Mouse (Mus musculus) cerebellum, adult 2 months (tissue): ENCODE results near the gene Zfp341. TPM values are rescaled to one million over a fixed set of nuclear protein-coding genes. Genes with fewer than 3 reads are reported as not detected.

Source experiments
- DNase-seq, 2 experiments: peaks; one replicate each; pipeline ENCODE4 v3.0.0; 2021
- H3K27ac ChIP-seq: fragments of 200-500 bp; 2 replicates; pipeline ENCODE4 v1.5.1; 2012; ENCODE audit warnings: low read length, control low read depth, inconsistent platforms; ENCODE audit not compliant: insufficient read depth
- H3K27me3 ChIP-seq: fragments of 200-500 bp; 2 replicates; pipeline ENCODE4 v1.6.1; 2012; ENCODE audit warnings: inconsistent platforms, mild to moderate bottlenecking, low read length, moderate library complexity; ENCODE audit not compliant: control insufficient read depth, insufficient read depth
- H3K4me1 ChIP-seq: fragments of 200-500 bp; 2 replicates; pipeline ENCODE4 v1.6.1; 2011; ENCODE audit warnings: low read length; ENCODE audit not compliant: control insufficient read depth, insufficient read depth
- H3K4me3 ChIP-seq: fragments of 200-500 bp; replicated peaks from 2 replicates; pipeline ENCODE3; 2011; ENCODE audit warnings: mild to moderate bottlenecking, low read depth, low read length, control low read depth; ENCODE audit not compliant: insufficient read depth
- CTCF ChIP-seq: fragments of 200-500 bp; IDR thresholded peaks from 2 replicates; pipeline ENCODE4 v1.5.1; 2011; ENCODE audit warnings: low read depth, mild to moderate bottlenecking, control low read depth, low read length, moderate library complexity, borderline replicate concordance; ENCODE audit not compliant: insufficient read depth
- POLR2A ChIP-seq: fragments of 200-500 bp; IDR thresholded peaks from 2 replicates; pipeline ENCODE4 v1.6.1; 2011; ENCODE audit warnings: low read length, control low read depth, borderline replicate concordance; ENCODE audit not compliant: insufficient read depth
- WGBS: fragments of 180-500 bp; shearing (Covaris S2); methylation state at CpG from one replicate; pipeline ENCODE4 v1.1.7; 2018; 5-methylcytosine and 5-hydroxymethylcytosine counted together
- polyA plus RNA-seq: library from polyadenylated mRNA; depleted of rRNA; stranded (reverse); fragments of >200 nt; gene quantifications from 2 replicates; pipeline ENCODE4 v1.2.3, GENCODE M21; 2012

Gene Zfp341
- polyA plus RNA-seq, 1 experiment = 11.5 TPM

GRCm38 (mm10) chr2:154581421-154581820 is 31.7 kb upstream of the Zfp341 start:
- H3K27me3 ChIP-seq = no peaks in the 10 kb centered on the region
- H3K4me3 ChIP-seq = no peak overlapping the region
- no peak overlapping the region for H3K27ac ChIP-seq
- no peak for DNase-seq
- TF ChIP-seq CTCF = 0 out of 2 replicates have a peak, but pooled peaks have one; percentile 8
- TF ChIP-seq POLR2A = no peak
- 100% methylated on average over 1 of the region's 1 CpGs for WGBS
- H3K4me1 ChIP-seq = peaks cover 24% of the 10 kb centered on the region

- DNase-seq = peak; percentile 82 to 91
- H3K27ac ChIP-seq = no peak overlapping the region
- H3K27me3 ChIP-seq = no peaks in the 10 kb centered on the region
- no peak overlapping the region for H3K4me3 ChIP-seq
- TF ChIP-seq CTCF (no peak), POLR2A (no peak)
- peaks cover 24% of the 10 kb centered on the region for H3K4me1 ChIP-seq
- WGBS = 16% methylated on average over 15 of the region's 15 CpGs
Observed at GRCm38 (mm10) chr2:154583906-154584872, 28.9 kb upstream of the Zfp341 start.

GRCm38 (mm10) chr2:154584931-154585601 is 28.0 kb upstream of the Zfp341 start:
- 7% methylated on average over 17 of the region's 17 CpGs for WGBS
- DNase-seq = peak; percentile 26 to 36
- H3K27me3 ChIP-seq = no peaks in the 10 kb centered on the region
- H3K4me1 ChIP-seq = peaks cover 24% of the 10 kb centered on the region
- H3K4me3 ChIP-seq = no peak overlapping the region
- H3K27ac ChIP-seq = no peak overlapping the region
- TF ChIP-seq CTCF (no peak), POLR2A (no peak)

- DNase-seq = no peak
- 80% methylated on average over 5 of the region's 5 CpGs for WGBS
- Histone ChIP-seq H3K27ac (no peak overlapping the region), H3K4me1 (peaks cover 24% of the 10 kb centered on the region), H3K4me3 (no peak overlapping the region), H3K27me3 (no peaks in the 10 kb centered on the region)
- TF ChIP-seq POLR2A = no peak
- peak; percentile 51; the same call in 1 of the 2 replicates for TF ChIP-seq CTCF
Observed at GRCm38 (mm10) chr2:154586405-154586804, 26.7 kb upstream of the Zfp341 start.

GRCm38 (mm10) chr2:154589051-154589450 is 24.0 kb upstream of the Zfp341 start:
- TF ChIP-seq CTCF = no peak
- TF ChIP-seq POLR2A = no peak
- no peak for DNase-seq
- Histone ChIP-seq H3K4me1 (peaks cover 10% of the 10 kb centered on the region), H3K27ac (no peak overlapping the region), H3K4me3 (no peak overlapping the region), H3K27me3 (no peaks in the 10 kb centered on the region)
- WGBS = 58% methylated on average over 4 of the region's 4 CpGs

- H3K27ac ChIP-seq = no peak overlapping the region
- 0 out of 2 replicates have a peak, but pooled peaks cover 4% of the 10 kb centered on the region for H3K4me1 ChIP-seq
- H3K27me3 ChIP-seq = no peaks in the 10 kb centered on the region
- DNase-seq = no peak
- TF ChIP-seq CTCF (no peak), POLR2A (no peak)
- H3K4me3 ChIP-seq = no peak overlapping the region
- 96% methylated on average over 3 of the region's 3 CpGs for WGBS
Observed at GRCm38 (mm10) chr2:154591239-154591638, 21.9 kb upstream of the Zfp341 start.

- peak; percentile 37 to 38 for DNase-seq
- H3K4me1 ChIP-seq = 0 out of 2 replicates have a peak, but pooled peaks cover 4% of the 10 kb centered on the region
- no peak overlapping the region for H3K27ac ChIP-seq
- 82% methylated on average over 3 of the region's 3 CpGs for WGBS
- no peak overlapping the region for H3K4me3 ChIP-seq
- no peaks in the 10 kb centered on the region for H3K27me3 ChIP-seq
- no peak for TF ChIP-seq POLR2A
- peak; percentile 64 for TF ChIP-seq CTCF
Observed at GRCm38 (mm10) chr2:154593025-154593424, 20.1 kb upstream of the Zfp341 start.

- 23% methylated on average over 5 of the region's 5 CpGs for WGBS
- no peak overlapping the region for H3K27ac ChIP-seq
- no peak overlapping the region for H3K4me3 ChIP-seq
- no peaks in the 10 kb centered on the region for H3K27me3 ChIP-seq
- DNase-seq = peak in 1 of 2 experiments; percentile 25
- 0 out of 2 replicates have a peak, but pooled peaks cover 4% of the 10 kb centered on the region for H3K4me1 ChIP-seq
- TF ChIP-seq CTCF (no peak), POLR2A (no peak)
Observed at GRCm38 (mm10) chr2:154595775-154596174, 17.3 kb upstream of the Zfp341 start.
